Mouse (Mus musculus) erythroblast, embryonic 14.5 days (primary cell): Measurements from ENCODE around the gene Arhgap1.

ENCODE experiments used
- GATA1 ChIP-seq: IDR thresholded peaks from 2 replicates; pipeline ENCODE4 v1.6.1; 2012; ENCODE audit warnings: low read length, inconsistent platforms, mixed read lengths
- TAL1 ChIP-seq: IDR thresholded peaks from 3 replicates; pipeline ENCODE4 v1.6.1; 2012; ENCODE audit warnings: low read length, inconsistent platforms, mixed read lengths

DNA sequence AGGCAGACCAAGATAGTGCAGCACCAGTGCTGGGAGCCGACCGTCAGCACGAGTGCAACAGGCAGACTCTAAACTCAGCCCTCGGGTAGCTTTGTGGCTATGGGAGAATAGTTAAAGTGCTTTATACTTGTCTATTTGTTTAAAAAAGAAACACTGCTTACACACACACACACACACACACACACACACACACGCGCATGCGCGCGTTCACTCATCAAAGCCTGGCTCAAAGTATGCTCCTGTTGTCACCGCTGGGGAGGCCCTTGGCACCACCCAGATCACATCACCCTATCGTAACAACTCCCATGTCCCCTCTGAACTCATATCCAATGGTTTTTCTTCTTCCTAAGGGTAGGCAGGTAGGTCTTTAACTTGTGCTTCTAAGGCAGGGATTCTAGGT lies 5.6 kb upstream of the Arhgap1 start:
- TF ChIP-seq GATA1 (no peak), TAL1 (no peak)
